Mouse (Mus musculus) Muller cell, postnatal 12 days (primary cell): Measurements from ENCODE around the gene D17Wsu92e.

Experiments
- DNase-seq: peaks from one replicate; pipeline ENCODE4 v3.0.0-alpha.2; 2015; ENCODE audit errors: inconsistent ontology term

D17Wsu92e gene

DNA sequence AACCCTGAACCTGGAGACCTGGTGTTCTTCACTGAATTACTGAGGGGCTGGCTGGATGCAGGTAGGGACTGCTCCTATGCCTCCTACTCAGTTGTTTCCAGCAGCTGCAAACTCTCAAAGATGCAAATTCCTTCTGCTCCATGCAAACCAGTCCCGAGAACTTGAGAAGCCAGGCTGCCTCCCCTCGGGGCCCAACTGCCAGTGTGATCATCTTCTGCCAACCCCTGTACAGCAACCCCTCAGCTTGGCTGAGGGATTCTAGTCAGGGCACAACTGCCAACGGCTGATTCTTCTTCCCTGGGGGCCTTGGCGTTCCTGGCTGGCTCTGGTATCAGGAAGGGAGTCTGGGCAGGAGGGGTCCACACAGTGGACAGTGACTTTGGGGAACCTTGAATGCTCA, 74.0 kb downstream of the D17Wsu92e start:
- DNase-seq: no peak

DNA sequence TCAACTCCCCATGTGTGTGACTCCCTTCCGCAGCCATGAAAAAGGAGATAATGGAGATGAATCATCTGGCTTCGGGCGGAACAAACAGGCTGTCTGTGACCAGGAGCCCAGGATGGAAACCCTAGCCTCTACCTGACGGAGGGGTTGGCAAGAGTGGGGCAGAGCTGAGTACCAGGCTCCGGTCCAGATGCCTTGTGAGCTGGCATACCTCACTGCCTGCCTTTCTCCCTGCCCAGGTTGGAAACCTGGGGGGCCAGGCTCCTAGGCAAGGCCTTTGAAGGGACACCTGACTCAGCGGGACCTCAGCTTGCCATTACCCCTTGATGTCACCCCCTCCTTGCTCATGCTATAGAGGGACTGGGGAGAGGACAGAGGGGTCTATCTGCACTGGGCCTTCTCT, 79.5 kb downstream of the D17Wsu92e start:
- no peak for DNase-seq

- DNase-seq: no peak
Measured at GRCm38 (mm10) chr17:27734344-27735073, 85.9 kb downstream of the D17Wsu92e start.

GRCm38 (mm10) chr17:27732694-27733093, 87.8 kb downstream of the D17Wsu92e start:
- no peak for DNase-seq

GRCm38 (mm10) chr17:27732152-27732551, 88.3 kb downstream of the D17Wsu92e start:
- DNase-seq: no peak

DNA sequence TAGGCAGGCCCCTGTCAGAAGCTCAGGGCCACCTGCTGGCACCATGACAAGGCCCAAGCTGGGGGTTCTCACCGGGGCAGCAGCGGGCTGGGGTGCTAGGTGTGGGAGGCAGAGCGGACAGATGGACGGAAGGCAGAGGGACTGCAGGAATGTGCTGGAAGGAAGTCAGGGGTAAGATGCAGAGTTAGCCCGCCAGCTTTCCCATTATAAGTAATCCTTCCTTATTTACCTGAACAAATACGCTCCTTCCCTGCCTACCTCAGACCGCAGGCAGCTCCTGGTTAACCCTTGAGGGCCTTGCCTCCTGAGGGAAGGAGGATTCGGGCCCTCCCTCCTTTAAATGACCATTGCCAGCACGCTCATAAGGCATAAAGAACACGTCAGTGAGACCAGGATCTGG, 91.7 kb downstream of the D17Wsu92e start, which contains the start of gene Spdef:
TSS of gene Spdef (minus strand) at position 186 of the 400 bp plus-strand sequence.
- DNase-seq: no peak

DNA sequence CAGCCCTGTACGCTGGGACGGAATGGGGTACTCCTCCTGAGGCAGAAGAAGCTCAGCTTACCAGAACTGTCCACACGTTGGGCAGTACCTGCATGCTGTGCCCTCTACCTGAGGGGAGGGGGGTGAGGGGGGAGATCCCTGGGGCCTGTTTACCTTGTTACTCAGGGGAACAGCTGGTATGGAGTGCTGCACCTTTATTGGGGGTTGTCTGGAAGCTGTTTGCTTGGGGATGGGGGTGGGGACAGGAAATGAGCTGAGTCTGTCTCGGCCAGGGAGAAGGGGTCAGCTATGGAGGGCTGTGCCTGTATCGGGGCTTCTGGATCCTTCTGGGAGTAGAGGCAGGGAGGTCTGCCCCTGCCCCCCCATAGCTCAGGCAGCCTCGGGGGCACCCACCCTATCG, 93.9 kb downstream of the D17Wsu92e start:
- DNase-seq: no peak

- DNase-seq: no peak
Measured at GRCm38 (mm10) chr17:27725412-27725811, 95.0 kb downstream of the D17Wsu92e start.

- DNase-seq: no peak
Measured at GRCm38 (mm10) chr17:27725011-27725410, 95.4 kb downstream of the D17Wsu92e start.

- no peak for DNase-seq
Measured at GRCm38 (mm10) chr17:27724327-27724726, 96.1 kb downstream of the D17Wsu92e start.

DNA sequence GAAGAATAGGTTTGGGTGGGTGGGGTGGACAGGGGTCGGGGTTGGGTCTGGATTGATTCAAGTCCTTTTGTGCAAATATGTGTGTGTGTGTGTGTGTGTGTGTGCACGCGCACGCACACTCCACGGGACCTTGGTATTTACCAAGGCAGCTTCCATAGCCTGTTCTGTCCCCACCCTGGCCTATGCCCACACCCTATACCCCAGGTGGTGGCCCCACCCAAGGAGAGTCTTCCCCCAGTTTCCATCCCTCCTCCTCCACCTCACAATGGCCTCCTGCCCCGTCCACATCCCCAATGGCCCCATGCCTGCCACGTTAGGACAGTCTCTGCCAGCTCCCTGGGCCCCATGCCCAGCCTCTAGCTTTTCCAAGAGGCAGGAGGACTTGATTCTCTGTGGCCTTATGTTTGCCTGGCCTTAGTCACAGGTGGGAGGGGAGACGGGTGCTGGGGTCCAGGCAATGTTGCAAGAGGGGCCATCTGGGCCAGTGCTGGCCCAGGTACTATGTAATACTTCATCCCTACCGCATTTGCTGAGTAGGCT, 99.3 kb downstream of the D17Wsu92e start:
- DNase-seq: peak; percentile 44

GRCm38 (mm10) chr17:27720326-27720725, 100.1 kb downstream of the D17Wsu92e start:
- no peak for DNase-seq

GRCm38 (mm10) chr17:27719663-27720062, 100.8 kb downstream of the D17Wsu92e start:
- DNase-seq: no peak

DNA sequence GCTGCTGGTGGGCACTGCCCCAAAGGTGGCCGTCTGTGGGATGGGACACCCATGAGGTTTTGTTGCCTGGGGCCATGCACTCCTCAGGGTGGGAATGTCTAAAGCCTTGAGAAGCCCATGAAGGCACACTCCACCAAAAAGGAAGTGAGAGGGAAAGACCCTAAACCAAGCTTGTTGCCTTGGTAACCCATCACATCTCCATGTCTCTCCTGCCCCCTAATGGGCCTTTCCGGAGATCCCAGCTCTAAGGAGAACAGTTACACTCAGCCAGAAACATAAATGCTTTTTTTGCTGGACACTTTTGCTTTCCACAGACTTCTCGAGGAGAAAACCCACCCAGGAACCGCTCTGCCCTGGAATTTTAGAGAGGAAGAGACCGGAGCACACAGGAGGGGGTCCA, 102.2 kb downstream of the D17Wsu92e start:
- no peak for DNase-seq

GRCm38 (mm10) chr17:27716804-27717203, 103.6 kb downstream of the D17Wsu92e start:
- no peak for DNase-seq

DNA sequence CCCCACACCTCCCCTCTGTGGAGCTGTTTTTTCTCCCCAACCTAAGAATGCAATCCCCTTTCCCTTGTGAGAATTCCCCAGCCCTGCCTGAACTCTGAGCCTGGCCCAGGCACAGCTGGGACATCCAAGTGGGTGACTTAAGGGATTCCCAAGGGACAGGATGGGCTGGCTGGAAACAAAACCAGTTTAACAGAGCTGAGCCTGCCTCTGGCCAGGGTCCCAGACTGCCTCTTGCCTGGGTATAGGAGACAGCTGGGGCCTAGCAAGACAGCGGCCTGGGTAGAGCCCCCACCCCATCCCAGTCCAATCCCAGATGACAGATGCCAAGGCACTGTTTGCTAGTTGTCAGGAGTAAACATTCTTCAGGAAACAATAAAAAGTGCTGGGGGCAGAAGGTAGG, 107.6 kb downstream of the D17Wsu92e start:
- no peak for DNase-seq

GRCm38 (mm10) chr17:27709650-27710049, 110.8 kb downstream of the D17Wsu92e start:
- no peak for DNase-seq

DNA sequence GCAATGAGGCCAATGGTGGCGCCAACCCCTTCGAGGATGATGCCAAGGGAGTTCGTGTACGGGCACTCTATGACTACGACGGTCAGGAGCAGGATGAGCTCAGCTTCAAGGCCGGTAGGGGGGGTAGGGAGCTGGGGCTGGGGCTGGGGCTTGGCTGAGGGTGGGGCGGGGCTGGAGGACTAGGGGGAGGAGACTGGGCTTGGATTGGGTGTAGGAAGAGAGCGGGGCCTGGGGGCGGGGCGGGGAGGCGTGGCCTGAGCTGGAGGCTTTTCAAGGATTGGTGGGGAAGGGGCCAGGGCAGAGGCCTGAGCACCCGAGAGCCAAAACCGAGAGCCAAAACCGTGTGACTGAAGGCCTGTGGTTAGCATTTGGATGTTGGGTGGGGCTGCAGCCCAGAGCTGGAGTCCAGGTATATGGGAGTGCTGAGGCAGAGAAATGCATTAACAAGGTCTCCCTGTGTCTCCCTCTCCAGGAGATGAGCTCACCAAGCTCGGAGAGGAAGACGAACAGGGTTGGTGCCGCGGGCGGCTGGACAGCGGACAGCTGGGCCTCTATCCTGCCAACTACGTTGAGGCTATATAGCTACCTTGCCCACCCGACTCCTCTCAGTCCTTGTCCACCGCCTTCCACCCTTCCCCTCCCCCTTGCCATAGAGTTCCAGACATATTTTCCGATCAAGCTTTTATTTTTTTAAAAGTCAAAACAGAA, 112.3 kb downstream of the D17Wsu92e start:
- peak; percentile 93 for DNase-seq

DNA sequence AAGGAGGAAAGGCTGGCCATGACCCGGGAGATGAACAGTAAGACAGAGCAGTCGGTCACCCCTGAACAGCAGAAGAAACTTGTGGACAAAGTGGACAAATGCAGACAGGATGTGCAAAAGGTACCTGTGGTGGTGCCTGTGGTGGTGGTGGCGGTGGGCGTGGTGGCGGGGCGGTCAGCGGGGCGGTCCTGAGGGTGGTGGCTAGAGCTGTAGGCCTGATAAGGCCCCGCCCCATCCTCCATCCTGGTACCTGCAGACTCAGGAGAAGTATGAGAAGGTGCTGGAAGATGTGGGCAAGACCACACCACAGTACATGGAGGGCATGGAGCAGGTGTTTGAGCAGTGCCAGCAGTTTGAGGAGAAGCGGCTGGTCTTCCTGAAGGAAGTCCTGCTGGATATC, 114.8 kb downstream of the D17Wsu92e start:
- DNase-seq: no peak

DNA sequence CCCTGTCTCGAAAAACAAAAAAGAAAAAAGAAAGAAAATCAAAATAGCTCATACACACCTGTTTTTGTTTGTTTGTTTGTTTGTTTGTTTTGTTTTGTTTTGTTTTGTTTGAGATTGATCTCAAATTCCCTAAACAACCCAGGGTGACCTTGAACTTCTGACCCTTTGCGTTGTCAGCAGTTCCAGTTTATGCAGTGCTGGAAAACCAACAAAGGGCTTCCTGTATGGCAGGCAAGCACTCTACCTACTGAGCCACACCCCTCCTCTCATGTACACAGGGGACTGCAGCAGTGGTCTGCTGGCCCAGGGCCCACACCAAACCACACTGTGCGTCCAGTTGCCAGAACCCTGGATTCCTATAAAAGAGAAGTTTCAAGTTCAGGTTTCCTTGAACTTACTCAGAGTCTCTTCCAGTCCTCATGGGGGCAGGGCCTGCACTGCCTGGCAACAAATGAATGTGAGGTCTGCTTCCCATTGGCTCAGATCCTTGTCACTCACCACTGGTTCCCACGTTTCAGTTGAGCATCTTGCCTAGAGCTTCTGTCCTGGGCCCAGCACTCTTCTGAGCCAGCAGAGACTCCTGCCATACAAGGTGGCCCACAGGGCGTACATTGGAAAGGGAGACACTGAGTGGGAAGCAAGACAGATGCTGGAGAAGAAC, 116.4 kb downstream of the D17Wsu92e start:
- DNase-seq: no peak

DNA sequence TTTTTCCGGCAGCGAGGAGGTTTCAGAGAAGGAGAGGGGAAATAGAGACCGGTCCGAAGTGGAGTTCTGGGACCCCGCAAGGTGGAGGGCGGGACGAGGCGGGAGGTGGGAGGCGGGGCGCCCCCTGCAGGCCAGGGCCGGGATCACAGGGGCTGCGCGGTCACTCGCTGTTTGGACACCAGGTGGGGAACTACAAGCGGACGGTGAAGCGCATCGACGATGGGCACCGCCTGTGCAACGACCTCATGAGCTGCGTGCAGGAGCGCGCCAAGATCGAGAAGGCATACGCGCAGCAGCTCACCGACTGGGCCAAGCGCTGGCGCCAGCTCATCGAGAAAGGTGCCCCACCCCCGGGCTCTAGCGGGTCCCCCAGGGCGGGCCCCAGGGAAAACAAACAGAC, 117.9 kb downstream of the D17Wsu92e start:
- peak; percentile 47 for DNase-seq

DNA sequence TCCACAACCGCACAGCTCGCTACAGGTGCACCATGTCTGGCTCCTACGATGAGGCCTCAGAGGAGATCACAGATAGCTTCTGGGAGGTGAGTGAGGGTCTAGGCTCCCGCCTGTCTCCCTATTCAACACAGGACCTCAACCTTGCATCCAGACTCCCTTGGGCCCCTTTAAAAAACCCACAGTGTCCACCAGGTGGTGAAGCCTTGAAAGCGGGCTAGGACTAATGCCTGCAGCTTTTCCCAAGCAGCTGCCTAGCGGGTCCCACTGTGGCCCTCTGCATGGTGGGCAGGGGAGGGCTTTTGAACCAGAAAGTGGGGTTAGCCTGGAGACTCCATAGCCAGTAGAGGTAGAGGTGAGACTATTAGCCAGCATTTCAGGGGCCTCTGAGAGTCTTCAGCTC, 118.6 kb downstream of the D17Wsu92e start:
- no peak for DNase-seq
